Mouse (Mus musculus): ENCODE results near the gene Gprin1.

Gprin1 gene

DNA sequence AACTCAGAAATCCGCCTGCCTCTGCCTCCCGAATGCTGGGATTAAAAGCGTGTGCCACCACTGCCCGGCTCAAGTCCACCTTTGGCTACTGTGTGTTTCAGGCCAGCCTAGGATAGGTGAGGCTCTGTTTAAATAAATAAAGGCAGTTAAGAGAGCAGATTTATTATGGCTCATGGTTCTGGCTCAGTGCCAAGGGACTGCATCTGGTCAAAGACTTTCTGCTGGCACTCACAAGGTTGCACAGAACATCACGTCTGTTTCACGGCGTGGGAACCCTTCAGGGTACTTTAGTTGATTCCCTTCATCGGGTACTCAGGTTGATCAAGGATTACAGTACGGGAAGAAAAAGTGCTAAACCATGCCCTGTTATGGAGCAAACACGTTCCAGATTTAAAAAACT is 34.7 kb downstream of the Gprin1 start:
- DNase-seq, result no peak

DNA sequence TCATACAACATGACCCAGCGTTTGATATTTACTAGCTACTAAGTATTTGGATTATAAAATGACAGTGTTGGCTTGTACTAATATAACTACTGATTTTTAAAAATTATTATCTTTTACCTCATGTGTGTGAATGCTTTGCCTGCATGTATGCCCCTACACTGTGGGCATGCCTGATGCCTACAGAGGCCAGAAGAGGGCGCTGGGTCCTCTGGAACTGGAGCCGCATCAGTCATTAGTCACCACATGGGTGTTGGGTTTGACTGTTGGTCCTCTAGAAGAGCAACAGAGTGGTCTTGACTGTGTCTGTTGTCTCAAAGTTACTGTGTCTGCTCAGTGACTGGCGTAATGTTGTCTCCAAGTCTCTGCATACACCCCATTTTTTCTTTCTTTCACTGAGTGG is 35.3 kb downstream of the Gprin1 start:
- no peak for DNase-seq

- no peak for DNase-seq
Observed at GRCm38 (mm10) chr13:54710866-54711265, 38.8 kb downstream of the Gprin1 start.

DNA sequence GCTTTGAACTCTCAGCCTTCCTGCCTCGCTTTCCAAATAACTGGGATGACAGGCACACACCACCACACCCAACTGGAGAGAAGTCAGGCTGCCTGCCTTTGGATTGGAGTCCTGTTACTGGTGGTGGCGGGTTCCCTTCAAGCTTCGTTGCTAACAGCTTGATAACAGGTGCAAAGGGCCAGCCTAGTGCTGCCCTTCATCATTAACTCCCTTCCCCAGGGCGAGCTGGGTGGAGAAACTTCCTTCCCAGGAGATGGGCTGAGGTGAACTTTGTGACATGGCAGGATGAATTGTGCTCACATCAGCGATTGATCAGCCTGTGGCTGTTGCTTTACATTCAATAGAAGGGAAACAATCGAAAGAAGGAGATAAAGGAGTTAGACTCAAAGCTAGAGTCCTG is 44.8 kb downstream of the Gprin1 start:
- no peak for DNase-seq

GRCm38 (mm10) chr13:54702507-54702906 is 47.2 kb downstream of the Gprin1 start:
- DNase-seq, result no peak

DNA sequence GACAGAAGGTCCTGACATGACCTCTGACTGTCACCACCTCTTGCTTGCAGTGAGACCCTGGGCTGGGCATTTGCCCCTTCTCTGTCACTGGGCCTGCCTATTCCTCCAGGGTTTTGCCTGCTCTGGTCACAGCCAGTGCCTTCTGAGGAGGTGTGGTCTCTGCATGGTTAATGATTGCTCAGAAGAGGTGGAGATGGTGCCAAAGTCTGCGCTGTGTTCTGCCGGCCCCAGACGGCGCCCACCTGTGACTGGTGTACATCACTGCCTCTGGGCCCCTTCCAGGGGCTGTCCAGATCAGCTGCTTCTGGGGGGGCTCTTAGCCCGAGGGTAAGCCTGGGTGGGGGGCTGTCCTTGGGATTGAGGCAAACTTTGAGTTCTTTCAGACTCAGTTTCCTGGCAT is 48.4 kb downstream of the Gprin1 start, which contains the start of gene Cdhr2:
TSS of gene Cdhr2 (plus strand) at position 219 of the 400 bp plus-strand sequence.
- no peak for DNase-seq

DNA sequence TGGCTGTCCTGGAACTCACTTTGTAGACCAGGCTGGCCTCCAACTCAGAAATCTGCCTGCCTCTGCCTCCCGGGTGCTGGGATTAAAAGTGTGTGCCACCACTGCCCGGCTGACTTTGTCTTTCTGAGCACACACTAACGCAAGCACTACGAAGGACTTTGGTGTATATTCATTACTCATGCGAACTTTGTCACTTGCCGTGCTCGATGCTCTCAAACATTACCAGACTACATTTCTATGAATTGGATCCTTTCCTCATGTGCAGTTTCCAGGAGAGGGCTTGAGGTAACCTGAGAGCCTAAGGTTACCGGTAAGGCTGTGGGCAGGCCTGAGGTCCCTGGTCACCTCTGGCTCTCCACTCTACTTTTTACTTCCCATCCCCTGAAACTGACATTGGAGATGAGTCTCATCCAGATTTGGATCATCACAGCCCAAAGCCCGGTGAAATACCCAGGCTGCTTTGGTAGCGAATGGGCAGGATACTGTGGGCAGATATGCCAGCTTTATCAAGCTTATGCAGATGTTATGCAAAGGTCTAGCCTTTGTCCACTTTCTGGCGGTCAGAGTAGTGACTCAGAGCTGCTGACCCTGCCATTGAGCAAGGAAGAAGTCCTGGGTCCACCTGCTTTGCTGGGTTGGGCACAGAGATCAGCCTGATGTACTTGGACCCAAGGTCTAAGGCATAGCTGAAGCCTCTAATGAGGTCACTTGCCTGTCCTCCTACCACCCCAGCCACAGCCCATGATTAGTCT is 54.0 kb downstream of the Gprin1 start:
- DNase-seq, result no peak

- DNase-seq, result no peak
Observed at GRCm38 (mm10) chr13:54694348-54695060, 55.2 kb downstream of the Gprin1 start.

- DNase-seq, result peak; percentile 100
Observed at GRCm38 (mm10) chr13:54693558-54694347, 55.9 kb downstream of the Gprin1 start, which contains the start of gene Rnf44. TSS of gene Rnf44 (minus strand) at chr13:54693907.

DNA sequence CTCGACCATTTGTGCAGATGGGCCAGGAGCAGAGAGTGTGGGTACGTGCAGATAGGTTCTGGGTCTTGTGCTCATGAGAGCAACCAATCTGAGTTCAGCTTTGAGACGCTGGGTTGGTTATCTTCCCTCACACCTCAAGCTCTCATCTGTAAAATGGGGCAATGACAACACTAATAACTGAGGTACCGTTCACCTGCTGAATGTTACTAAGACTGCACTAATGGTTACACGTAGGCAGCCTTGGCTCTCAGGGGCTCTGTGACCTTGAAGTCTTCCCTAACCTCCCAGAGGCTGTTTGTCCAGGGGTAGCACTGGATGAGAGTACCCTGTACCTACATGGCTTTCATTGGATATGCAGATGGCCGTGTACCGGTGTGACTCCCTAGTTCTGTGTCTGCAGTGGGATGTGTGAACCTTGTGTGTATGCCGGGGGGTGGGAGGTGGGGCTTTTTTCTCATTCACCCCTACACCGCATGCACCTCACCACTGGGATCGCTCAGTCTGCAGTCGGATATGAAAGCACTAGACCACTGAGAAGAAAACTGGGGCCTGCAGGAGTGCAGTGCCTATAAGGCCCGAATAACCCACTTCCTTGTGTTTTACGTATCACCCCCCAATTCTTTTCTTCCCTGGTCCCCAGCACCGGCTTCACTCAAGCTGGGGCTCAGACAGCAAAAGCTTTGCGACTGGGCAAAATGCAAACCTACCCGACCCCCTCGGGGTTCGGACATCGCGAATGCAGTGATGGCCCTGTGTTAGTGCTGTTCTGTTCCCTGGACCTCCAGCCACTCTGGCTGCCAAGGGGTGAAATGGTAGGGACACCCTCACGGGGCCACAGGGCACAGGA is 56.7 kb downstream of the Gprin1 start:
- no peak for DNase-seq

GRCm38 (mm10) chr13:54691737-54692136 is 57.9 kb downstream of the Gprin1 start:
- no peak for DNase-seq

DNA sequence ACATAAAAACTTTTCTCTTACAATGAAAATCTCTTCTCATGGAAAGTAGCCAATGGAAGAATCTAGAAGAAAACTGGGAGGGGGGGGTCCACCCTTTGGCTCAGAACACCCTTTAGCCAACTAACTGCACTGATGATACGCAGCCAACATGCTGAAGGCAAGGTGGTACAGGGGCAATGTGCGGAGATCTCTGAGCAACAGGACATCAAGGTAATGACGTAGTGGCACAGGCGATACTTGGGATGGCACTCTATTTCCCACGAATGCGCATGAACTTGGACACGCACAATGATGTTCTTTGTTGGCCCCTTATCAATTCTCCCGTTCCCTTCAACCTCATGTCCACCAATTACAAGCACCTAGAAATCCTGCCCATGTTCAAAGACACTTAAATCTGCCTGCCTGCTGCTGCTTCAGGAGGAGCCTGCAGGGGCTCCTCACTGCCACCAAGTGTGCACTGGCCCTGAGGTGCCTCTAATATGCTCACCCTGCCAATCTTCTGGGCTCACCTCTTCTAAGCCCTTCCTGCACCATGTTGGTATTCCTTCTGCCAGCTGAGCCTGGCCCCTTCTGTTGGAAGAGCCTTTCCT is 59.4 kb downstream of the Gprin1 start:
- no peak for DNase-seq

DNA sequence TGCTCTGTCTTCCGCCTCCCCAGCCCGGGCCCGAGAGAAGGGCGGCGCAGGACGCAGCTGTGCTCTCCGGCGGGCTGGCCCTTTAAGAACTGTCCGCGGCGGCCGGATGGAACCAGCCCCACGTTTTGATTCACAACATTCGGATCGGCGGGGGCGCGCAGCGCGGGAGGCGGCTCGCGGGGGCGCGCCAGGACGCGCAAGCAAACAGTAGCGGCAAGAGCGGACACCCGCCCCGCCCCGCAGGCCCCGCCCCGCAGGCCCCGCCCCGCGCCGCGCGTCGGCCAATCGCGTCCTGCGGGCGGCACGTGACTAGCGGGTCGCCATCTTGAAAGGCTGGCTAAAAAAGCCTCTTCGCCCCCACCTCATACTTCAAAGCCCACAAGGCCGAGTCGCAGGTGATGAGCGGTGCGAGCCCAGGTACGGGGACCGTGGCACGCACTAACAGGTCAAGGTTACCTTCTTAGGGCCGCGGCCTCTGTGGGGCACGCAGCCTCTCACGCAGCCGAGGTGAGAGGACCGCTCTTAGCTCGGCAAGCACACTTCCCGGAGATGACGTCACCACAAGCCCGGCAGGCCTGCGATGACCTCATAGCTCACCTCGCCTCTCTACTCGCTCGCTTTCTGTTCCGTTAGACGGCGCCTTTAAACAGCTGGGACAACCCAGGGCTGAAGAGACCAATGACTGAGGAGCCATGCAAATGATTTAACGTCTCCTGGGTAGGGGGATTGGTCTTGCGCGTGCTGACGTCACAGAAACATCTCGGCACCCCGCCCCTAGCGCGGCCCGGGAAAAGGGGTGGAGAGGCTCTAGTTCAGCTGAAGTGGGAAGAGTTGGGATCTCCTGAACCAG is 61.9 kb downstream of the Gprin1 start:
- DNase-seq, result peak; percentile 97

DNA sequence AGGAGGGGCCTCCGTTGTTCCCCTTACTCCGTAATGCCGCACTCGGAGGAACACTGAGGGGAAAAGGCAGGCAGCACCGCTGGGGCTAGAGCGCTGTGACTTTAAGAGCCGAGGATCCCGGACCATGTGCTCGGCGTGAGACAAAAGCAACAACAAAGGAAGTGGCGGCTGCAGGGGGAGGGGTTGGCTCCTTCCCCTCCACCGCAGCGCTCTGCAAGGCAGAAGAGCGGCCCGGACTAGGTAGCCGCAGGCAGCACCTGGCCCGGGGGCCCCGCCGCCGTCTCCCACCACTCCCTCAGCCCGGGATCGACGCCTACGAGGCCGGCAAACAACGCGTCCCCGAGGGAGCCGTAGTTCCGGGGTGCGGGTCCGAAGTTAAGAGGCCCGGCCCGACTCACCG is 62.6 kb downstream of the Gprin1 start:
- DNase-seq, result peak; percentile 79
